Mouse (Mus musculus) neural tube, postnatal 0 days (tissue): ENCODE results near the gene Scyl2. TPM values are rescaled to one million over a fixed set of nuclear protein-coding genes. Genes with fewer than 3 reads are reported as not detected.

Experiments
- polyA plus RNA-seq: library from polyadenylated mRNA; unstranded; fragments of >200 nt; fragmentation: Nextera tagmentation; extraction: Ambion mirVana; gene quantifications from 2 replicates; pipeline ENCODE4 v1.2.1, GENCODE M21; 2015

The Scyl2 gene
- polyA plus RNA-seq = 6.3 and 7.0 TPM in 2 replicates

DNA sequence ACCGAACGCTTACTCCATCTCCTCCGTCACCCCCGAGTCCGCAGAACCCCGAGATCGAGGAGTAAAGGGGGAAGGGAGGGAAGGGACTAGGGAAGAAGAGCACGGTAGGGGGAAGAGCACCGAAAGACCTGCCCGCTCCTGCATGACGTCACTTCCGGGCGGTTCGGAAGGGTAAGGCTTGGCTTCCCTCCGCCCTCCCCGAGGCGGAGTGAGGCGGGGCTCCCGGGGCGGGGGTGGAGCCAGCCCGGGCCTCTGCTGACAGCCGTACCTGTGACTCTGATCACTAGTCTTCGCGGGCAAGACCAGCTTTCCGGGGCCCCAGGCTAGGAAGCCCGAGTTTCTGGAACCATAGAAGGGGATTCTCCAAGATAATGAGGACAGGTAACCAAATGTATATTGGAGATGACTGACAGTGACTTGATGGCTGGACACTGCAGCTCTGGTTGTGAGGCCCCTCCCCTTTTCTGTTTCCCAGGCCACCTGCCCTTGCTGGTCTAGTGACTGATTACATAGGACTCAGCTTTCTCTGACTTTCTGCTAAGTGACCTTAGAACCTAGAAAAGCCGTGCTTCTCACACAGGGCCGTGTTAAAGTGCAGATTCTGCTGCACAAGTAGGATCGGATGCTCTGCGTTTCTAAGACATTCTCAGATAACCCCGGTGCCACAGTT, at the start of gene Scyl2:
Gene Scyl2 (minus strand): TSS at position 147 of the 670 bp plus-strand sequence.

DNA sequence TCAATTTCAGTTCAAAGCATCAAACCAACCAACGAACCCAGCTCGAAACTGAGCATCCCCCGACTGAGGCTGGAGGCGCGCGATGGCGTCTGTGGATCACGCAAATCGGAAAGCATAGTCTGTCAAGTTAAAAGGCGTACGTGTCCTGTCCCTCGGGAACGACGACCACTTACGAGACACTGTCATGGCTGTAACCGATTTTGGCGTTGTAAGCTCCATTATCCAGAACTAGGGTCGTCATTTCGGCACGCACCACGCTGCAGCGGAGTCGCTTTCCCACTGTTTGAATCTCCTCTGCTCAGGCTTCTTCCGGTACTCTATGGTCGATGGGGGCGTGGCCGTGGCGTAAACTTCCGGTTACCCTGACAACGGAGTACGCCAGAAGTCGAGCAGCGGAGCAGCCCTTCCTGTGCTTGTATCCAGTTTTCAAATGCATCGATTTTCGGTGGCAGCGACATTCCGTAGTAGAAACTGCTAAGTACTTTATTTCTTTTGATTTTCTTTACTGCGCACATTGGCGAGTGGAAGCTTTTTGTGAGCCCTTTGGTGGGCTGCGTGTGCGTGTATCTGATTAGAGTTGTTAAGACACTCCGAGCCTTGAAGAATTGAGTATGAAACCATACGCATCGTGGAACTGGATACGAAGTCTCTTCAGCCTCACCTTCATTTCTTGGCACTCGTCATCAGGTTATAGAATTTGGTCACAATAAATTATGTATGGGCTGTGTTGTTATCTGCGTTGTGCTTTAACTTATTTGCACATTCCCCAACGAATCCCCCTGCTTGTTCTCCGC, 46.1 kb upstream of the Scyl2 start, which contains the start of gene Actr6:
Gene Actr6 (minus strand): TSS at position 295 of the 794 bp plus-strand sequence.

DNA sequence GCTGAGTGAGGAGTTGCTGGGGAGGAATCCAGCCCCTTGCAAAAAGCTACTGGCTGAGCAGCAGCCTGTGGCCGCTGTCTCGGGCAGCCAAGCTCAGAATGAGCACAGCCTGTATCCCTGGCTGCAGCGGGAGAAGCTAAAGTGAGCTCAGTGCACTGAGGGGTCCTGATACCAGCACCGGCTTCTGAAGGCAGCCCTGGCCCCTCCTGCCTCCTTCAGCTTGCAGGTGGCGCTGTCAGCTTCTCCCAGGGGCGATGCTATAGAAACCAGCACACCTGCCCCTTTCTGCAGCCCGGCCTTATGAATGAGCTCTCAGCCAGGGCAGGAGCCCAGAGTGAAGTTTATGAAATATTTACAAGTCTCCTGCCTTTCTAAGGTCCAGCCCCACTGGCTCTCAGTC, 65.0 kb downstream of the Scyl2 start, which contains the start of gene Slc17a8:
Gene Slc17a8 (minus strand): TSS at position 125 of the 400 bp plus-strand sequence.

Other genes starting within 250 kb of the Scyl2 start
- 7.8 and 9.0 TPM in 2 replicates for gene Gas2l3, start 242.3 kb downstream of the Scyl2 start, polyA plus RNA-seq
- gene Nr1h4, start 152.7 kb downstream of the Scyl2 start, polyA plus RNA-seq = 0.11 TPM in 1 of 2 replicates, not detected in the other
- gene Slc17a8, start 65.0 kb downstream of the Scyl2 start, polyA plus RNA-seq = 1.2 TPM in 2 replicates
- gene Actr6, start 46.0 kb upstream of the Scyl2 start, polyA plus RNA-seq = 64.0 and 72.8 TPM in 2 replicates
- gene Uhrf1bp1l, start 58.7 kb upstream of the Scyl2 start, polyA plus RNA-seq = 28.0 and 34.7 TPM in 2 replicates
- 84.5 and 84.7 TPM in 2 replicates for gene Anks1b, start 187.2 kb upstream of the Scyl2 start, polyA plus RNA-seq